ENCODE assay signal across 10 mouse cellular contexts in genomic region chr5:93097204-93097906, GRCm38 (mm10). TPM values are rescaled to one million over a fixed set of nuclear protein-coding genes. Genes with fewer than 3 reads are reported as not detected.
A peak's percentile ranks its signal among the peaks of the same experiment; 100 is the strongest.
DNase-seq lines count a peak whose midpoint lies in the region; ATAC-seq and TF ChIP-seq lines count a peak whose summit lies in the region.
"Had no signal": no experiment of that assay in that cellular context is flagged by ENCODE, and none has a peak within 500 bp of the region (broad histone marks: within the 10 kb centered on the region; RNA-seq: fewer than 3 reads in every experiment).

No protein-coding gene starts in this region.

- H3K27me3 ChIP-seq in hindbrain, embryonic 15.5 days = no peaks in the 10 kb centered on the region
- H3K27me3 ChIP-seq in hindbrain, embryonic 11.5 days (ENCODE audit: control insufficient read depth, insufficient read depth, low read length) = no peaks in the 10 kb centered on the region
- H3K27me3 ChIP-seq in ES-Bruce4 (ENCODE audit: control insufficient read depth, insufficient read depth, low read length, poor library complexity, severe bottlenecking) = no peaks in the 10 kb centered on the region
- H3K27me3 ChIP-seq in limb, embryonic 12.5 days = no peaks in the 10 kb centered on the region
- H3K27me3 ChIP-seq: megakaryocyte, embryonic 14.5 days had no signal

- no peaks in the 10 kb centered on the region for H3K9me3 ChIP-seq in hindbrain, embryonic 15.5 days
- H3K9me3 ChIP-seq in hindbrain, embryonic 11.5 days (ENCODE audit: control insufficient read depth, low read length) = no peaks in the 10 kb centered on the region
- no peaks in the 10 kb centered on the region for H3K9me3 ChIP-seq in ES-Bruce4 (replicated peaks; ENCODE audit: control insufficient read depth, insufficient read depth, low read length, poor library complexity, severe bottlenecking)
- H3K9me3 ChIP-seq in limb, embryonic 12.5 days = no peaks in the 10 kb centered on the region
- H3K9me3 ChIP-seq: hindbrain, embryonic 10.5 days; megakaryocyte, embryonic 14.5 days had no signal

- peaks cover 54% of the 10 kb centered on the region for H3K4me1 ChIP-seq in hindbrain, embryonic 15.5 days (replicated peaks)
- peaks cover 5% of the 10 kb centered on the region for H3K4me1 ChIP-seq in hindbrain, embryonic 11.5 days (replicated peaks; ENCODE audit: control insufficient read depth, insufficient read depth, low read length)
- peaks cover 5% of the 10 kb centered on the region for H3K4me1 ChIP-seq in ES-Bruce4 (ENCODE audit: control insufficient read depth, insufficient read depth, low read length)
- peaks cover 31% of the 10 kb centered on the region; the same call in 1 of the 2 replicates for H3K4me1 ChIP-seq in embryonic fibroblast, embryonic 13.5 days (ENCODE audit: control insufficient read depth, insufficient read depth, low read length)
- H3K4me1 ChIP-seq in limb, embryonic 12.5 days (replicated peaks) = peaks cover 62% of the 10 kb centered on the region

- no peak for TF ChIP-seq CTCF in ES-Bruce4 (IDR thresholded peaks at IDR 0.05; ENCODE audit: low read depth, low read length)
- TF ChIP-seq CTCF in embryonic fibroblast, embryonic 13.5 days (IDR thresholded peaks at IDR 0.05; ENCODE audit: borderline replicate concordance, insufficient read depth, low read length) = no peak

- H3K9ac ChIP-seq in hindbrain, embryonic 15.5 days = no peak overlapping the region
- no peak overlapping the region for H3K9ac ChIP-seq in hindbrain, embryonic 11.5 days (ENCODE audit: low read depth, low read length)
- H3K9ac ChIP-seq in ES-Bruce4 (ENCODE audit: low read depth, poor library complexity, severe bottlenecking) = no peak overlapping the region
- no peak overlapping the region for H3K9ac ChIP-seq in limb, embryonic 12.5 days (replicated peaks)

- no peak overlapping the region for H3K4me3 ChIP-seq in hindbrain, embryonic 15.5 days
- no peak overlapping the region for H3K4me3 ChIP-seq in hindbrain, embryonic 11.5 days (ENCODE audit: low read depth, low read length)
- H3K4me3 ChIP-seq in ES-Bruce4 (ENCODE audit: low read depth, low read length) = no peak overlapping the region
- peak overlapping the region; percentile 17 for H3K4me3 ChIP-seq in embryonic fibroblast, embryonic 13.5 days (ENCODE audit: insufficient read depth, low read length)
- H3K4me3 ChIP-seq in limb, embryonic 12.5 days (replicated peaks) = no peak overlapping the region
- H3K4me3 ChIP-seq: hindbrain, embryonic 10.5 days had no signal

- no peaks in the 10 kb centered on the region for H3K36me3 ChIP-seq in hindbrain, embryonic 15.5 days
- no peaks in the 10 kb centered on the region for H3K36me3 ChIP-seq in hindbrain, embryonic 11.5 days (ENCODE audit: control insufficient read depth, insufficient read depth, low read length)
- H3K36me3 ChIP-seq in ES-Bruce4 (ENCODE audit: control insufficient read depth, insufficient read depth, low read length, poor library complexity, severe bottlenecking) = no peaks in the 10 kb centered on the region; the same call in 1 of the 2 replicates
- peaks cover 11% of the 10 kb centered on the region; the same call in 1 of the 2 replicates for H3K36me3 ChIP-seq in limb, embryonic 12.5 days

- TF ChIP-seq POLR2A in ES-Bruce4 (IDR thresholded peaks at IDR 0.05; ENCODE audit: insufficient read depth, low read length) = no peak
- no peak for TF ChIP-seq POLR2A in embryonic fibroblast, embryonic 13.5 days (IDR thresholded peaks at IDR 0.05; ENCODE audit: low read depth, low read length)

- TF ChIP-seq EP300 in ES-Bruce4 (IDR thresholded peaks at IDR 0.05; ENCODE audit: insufficient read depth, low read depth, low read length) = no peak

- H3K27ac ChIP-seq in hindbrain, embryonic 15.5 days (replicated peaks) = no peak overlapping the region
- H3K27ac ChIP-seq in hindbrain, embryonic 11.5 days (ENCODE audit: low read depth, low read length) = no peak overlapping the region
- H3K27ac ChIP-seq in ES-Bruce4 (ENCODE audit: insufficient read depth, low read length) = 0 out of 2 replicates have a peak overlapping the region, but pooled peaks have one; percentile 13
- H3K27ac ChIP-seq in embryonic fibroblast, embryonic 13.5 days (ENCODE audit: insufficient read depth, low read length) = peak overlapping the region; percentile 62
- no peak overlapping the region for H3K27ac ChIP-seq in limb, embryonic 12.5 days
- H3K27ac ChIP-seq: hindbrain, embryonic 10.5 days had no signal

- H3K4me2 ChIP-seq in hindbrain, embryonic 15.5 days = peak overlapping the region; percentile 8; the same call in 1 of the 2 replicates
- H3K4me2 ChIP-seq in hindbrain, embryonic 11.5 days (replicated peaks; ENCODE audit: low read depth, low read length) = no peak overlapping the region
- H3K4me2 ChIP-seq in limb, embryonic 12.5 days = peak overlapping the region; percentile 19; the same call in 1 of the 2 replicates

- ATAC-seq in hindbrain, embryonic 15.5 days (ENCODE audit: low FRiP score, low read depth) = no peak
- no peak for ATAC-seq in hindbrain, embryonic 11.5 days (ENCODE audit: low FRiP score)
- ATAC-seq in limb, embryonic 12.5 days (ENCODE audit: insufficient number of reproducible peaks, insufficient read depth, low FRiP score, low TSS enrichment, low read depth) = no peak

- no peak for DNase-seq in hindbrain, embryonic 11.5 days (ENCODE audit: low spot score)
- DNase-seq in right cerebral cortex, adult 18-20 months = no peak
- DNase-seq in urinary bladder, postnatal 14 days (ENCODE audit: low spot score) = no peak
- no peak for DNase-seq in frontal cortex, postnatal 10 days (ENCODE audit: low spot score in 2 of 2)

- 66% methylated on average over 13 of the region's 13 CpGs for WGBS in hindbrain, embryonic 15.5 days
- 64% methylated on average over 13 of the region's 13 CpGs for WGBS in hindbrain, embryonic 11.5 days
- WGBS in limb, embryonic 12.5 days = 53% methylated on average over 13 of the region's 13 CpGs

RNA-seq across cellular contexts. Expression of gene Sept11, which starts 4.1 kb away (rescaled TPM):
- 148 and 151 TPM in 2 replicates for polyA plus RNA-seq in hindbrain, embryonic 15.5 days (2015; fragmentation: Nextera tagmentation; extraction: Ambion mirVana)
- polyA plus RNA-seq in hindbrain, embryonic 11.5 days (2014; fragmentation: Nextera tagmentation; extraction: Ambion mirVana) = 241 and 243 TPM in 2 replicates
- 187 and 194 TPM in 2 replicates for polyA plus RNA-seq in ES-Bruce4 (2011; ENCODE audit: insufficient read depth, insufficient read length, low read depth, missing spikeins)
- polyA plus RNA-seq in embryonic fibroblast, embryonic 13.5 days (2011; ENCODE audit: insufficient read length, low read depth, missing spikeins) = 406 and 428 TPM in 2 replicates
- 258 and 277 TPM in 2 replicates for polyA plus RNA-seq in limb, embryonic 12.5 days (2016; fragmentation: Nextera tagmentation; extraction: Ambion mirVana)

RNA-seq across cellular contexts. Expression of gene Sowahb, which starts 52.5 kb away (rescaled TPM):
- polyA plus RNA-seq in hindbrain, embryonic 15.5 days (2015; fragmentation: Nextera tagmentation; extraction: Ambion mirVana) = 0.07 TPM in 1 of 2 replicates, not detected in the other
- 0.25 and 0.32 TPM in 2 replicates for polyA plus RNA-seq in hindbrain, embryonic 11.5 days (2014; fragmentation: Nextera tagmentation; extraction: Ambion mirVana)
- polyA plus RNA-seq in ES-Bruce4 (2011; ENCODE audit: insufficient read depth, insufficient read length, low read depth, missing spikeins) = 5.3 and 6.5 TPM in 2 replicates
- not detected in 2 replicates for polyA plus RNA-seq in embryonic fibroblast, embryonic 13.5 days (2011; ENCODE audit: insufficient read length, low read depth, missing spikeins)
- 0.64 and 0.73 TPM in 2 replicates for polyA plus RNA-seq in limb, embryonic 12.5 days (2016; fragmentation: Nextera tagmentation; extraction: Ambion mirVana)

Comparison
In these comparisons a context has a peak if more than half of its experiments do, and no peak if none do; other contexts are left out.
1. H3K27ac ChIP-seq: peak in ES-Bruce4 (single experiment) and embryonic fibroblast, embryonic 13.5 days (single experiment); none in hindbrain, embryonic 15.5 days (single experiment), hindbrain, embryonic 11.5 days (single experiment) and limb, embryonic 12.5 days (single experiment).